Mouse (Mus musculus): ENCODE measurements around the gene Ulk4.

Ulk4 gene

DNA sequence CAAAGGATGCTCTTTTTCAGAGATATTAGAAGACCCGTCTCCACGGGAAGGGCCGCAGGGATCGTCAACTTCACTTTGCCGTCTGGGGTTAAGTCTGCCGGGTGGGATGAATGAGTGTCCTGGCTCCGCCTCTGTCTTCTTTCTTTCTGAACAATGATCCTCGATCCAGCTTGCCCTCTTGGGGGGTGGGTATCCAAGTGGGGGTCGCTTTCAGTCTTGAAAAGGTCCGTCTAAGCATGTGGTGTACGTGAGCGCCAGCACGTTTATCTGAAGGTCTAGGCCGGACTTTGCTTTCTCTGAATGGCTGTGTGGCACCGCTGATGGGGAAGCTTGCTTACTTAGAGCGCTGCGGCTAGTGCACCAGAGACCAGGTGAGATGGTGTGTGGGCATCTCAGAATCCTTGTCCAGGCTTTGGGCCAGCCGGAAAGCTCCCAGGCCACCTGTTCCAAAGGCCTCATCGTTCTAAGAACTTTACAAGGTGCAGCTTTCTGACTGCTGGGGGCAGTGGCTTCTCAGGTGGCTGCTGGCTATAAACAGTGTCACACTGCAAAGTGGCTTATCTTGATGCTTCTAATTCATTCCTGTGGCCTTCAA lies 23.1 kb upstream of the Ulk4 start:
- in situ Hi-C loops (cut with MboI, MseI), result loop anchor here (5.0 kb wide), 1 partner anchor 62 kb away; no protein-coding TSS in a partner anchor

DNA sequence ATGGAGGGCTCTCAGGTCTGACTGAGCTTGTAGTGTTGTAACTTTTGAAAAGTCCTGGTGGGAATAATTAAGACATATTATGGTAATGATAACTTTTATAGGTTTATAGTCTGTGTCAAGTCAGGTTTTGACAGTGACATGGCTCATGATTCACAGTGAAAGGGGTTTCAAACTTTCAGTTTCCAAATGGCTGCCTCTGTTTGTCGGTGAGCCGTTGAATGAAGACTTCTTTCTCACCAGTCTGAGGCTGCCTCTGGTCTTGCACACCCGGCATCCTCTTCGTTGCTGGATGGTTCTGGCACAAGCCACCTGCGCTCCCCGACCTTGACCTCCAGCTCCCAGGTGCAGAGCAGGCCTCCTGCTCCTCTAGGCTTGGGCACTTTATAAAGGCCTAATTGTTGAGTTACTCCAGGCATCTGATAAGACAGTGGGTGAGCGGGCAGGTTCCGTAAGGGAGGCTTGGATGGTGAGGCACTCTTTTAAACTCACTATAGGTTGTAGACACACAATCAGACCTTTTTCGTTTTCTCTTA lies 22.3 kb upstream of the Ulk4 start:
- in situ Hi-C loops (cut with MboI, MseI), result no loop called here

DNA sequence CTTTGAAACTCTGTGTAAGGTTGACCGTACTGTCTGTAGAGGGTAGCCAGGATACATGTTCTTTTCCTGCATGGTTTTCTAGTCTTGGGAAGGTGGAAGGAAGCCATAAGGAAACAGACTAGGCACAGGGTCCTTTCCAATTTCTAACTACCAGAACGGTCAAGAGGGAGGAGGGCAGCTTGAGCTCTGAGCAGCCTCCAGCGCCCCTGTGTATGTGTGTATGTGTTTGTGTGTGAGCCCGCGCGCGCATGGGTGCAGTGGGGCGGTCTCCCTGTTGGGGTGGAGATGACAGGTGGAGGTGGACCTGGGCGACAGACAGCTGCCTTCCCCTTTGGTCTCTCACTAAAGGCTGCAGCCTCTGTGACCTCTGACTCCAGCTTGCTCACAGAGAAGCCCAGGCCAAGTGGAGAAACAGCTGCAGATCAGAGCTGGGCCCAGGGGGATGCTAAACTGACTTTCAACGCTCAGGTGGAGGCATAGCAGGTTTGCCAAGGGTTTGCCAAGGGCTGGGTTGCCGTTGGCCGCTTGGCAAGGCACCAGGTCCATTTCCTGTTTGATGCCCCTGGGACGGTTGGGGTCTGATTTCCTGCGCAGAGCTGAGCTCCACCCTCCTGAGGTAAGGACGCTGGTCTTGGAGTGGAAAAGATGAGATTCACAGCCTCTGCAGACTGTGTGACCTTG lies 21.6 kb upstream of the Ulk4 start:
- in situ Hi-C loops (cut with MboI, MseI), result no loop called here

DNA sequence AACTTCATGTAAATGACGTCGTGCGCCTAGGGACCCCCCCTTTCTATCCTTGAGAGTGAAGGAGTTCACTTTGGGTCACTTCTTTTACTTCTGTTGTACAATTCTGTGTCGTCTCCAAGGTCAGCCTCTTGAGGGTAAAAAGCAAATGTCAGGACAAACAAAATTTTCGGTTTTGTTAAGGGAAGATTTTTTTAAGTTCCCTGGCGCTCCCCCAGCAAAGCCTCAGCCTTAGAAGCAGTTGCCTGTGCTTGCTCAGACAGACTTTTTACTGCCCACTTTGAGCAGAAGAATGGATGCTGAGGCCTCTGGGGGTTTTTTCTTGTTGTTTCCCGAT lies 21.0 kb upstream of the Ulk4 start:
- in situ Hi-C loops (cut with MboI, MseI), result no loop called here

DNA sequence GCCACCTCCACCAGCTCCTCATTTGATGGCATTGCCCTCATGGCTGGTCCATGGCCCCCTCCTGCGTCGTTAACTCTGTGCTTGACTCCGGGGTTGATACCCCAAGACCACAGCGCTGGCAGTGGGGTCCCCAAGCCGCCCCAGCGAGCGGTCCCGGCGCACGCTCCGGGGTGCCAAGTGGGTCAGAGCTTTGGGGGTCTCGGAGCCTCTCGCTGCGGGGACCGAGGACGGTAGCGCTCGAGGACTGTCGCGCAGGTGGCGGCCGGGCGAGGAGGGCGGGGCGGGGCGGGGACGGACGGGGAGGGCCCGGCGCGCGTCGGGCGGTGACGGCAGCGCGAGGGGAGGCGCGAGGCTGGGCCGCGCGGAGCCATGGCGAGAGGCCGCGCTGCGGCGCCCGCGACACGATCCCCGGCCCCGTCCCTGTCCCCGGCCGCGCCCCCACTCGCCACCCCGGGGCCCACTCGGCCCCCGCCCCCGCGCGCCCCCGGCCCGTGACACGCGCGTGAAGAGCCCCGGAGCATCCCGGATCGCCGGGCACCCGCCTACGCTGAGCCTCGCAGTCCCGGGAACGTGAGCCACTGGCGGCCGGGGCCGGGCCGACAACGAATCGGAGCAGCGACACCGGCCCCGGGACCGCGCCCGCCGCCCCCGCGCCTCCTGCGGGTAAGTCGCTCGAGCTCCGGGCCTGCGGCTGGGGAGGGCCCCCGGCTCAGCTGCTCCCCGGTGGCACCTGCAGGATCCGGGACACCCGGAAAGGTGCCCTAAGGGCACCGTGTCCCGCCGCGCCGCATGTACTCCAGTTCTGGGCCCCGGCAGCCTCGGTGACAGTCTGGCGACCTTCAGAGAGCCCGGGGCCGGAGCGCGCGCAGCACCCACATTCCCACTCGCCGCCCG lies 20.4 kb upstream of the Ulk4 start, which contains the start of gene Trak1:
Gene Trak1 (plus strand): TSS at position 332 of the 894 bp plus-strand sequence.
- in situ Hi-C loops (cut with MboI, MseI), result no loop called here

DNA sequence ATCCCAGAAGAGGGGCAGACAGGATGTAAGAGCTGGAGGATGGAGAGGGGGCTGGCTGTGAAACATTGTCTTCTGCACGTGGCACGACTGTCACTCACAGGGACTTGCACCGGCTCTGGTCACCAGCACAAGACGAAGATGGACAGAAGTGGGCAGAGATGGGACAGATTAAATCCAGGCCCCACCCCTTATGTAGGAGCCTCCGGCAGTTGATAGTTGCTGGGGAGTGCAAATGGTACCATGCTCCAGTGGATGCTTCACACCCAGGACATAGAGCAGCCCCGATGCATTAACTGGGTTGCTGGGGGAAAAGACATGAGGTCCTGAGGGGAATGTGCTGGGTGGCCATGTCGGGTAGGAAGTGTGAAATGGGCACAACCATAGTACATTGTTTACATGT lies 18.2 kb upstream of the Ulk4 start:
- in situ Hi-C loops (cut with MboI, MseI), result no loop called here

DNA sequence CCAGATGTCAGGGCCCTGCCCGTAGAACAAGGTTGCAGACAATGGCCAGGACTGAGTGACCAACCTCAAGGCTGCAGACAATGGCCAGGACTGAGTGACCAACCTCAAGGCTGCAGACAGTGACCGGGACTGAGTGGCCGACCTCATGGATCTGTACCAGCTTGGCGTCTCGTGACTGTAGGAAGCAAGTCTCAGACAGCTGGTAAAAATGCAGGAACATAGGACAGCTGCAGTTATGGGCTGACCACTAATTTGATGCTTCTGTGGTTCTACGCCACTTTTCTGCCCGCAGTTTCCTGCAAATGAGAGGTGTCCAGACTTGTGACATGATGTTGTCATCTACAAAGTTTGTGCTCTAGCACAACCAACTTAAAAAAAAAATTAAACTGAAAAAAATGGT lies 16.2 kb upstream of the Ulk4 start:
- in situ Hi-C loops (cut with MboI, MseI), result no loop called here

DNA sequence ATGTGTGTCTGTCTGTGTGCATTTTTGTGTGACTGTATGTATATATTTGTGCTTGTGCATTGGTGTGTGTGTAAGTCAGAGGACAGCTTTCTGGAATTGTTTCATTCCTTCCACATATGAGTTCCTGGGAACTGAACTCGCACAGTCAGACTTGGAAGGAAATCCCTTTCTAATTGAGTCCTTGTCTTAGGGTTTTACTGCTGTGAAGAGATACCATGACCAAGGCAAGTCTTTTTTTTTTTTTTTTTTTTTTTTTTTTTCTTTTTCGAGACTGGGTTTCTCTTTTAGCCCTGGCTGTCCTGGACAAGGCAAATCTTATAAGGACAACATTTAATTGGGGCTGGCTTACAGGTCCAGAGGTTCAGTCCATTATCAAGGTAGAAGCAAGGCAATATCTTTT lies 14.3 kb upstream of the Ulk4 start:
- in situ Hi-C loops (cut with MboI, MseI), result no loop called here

DNA sequence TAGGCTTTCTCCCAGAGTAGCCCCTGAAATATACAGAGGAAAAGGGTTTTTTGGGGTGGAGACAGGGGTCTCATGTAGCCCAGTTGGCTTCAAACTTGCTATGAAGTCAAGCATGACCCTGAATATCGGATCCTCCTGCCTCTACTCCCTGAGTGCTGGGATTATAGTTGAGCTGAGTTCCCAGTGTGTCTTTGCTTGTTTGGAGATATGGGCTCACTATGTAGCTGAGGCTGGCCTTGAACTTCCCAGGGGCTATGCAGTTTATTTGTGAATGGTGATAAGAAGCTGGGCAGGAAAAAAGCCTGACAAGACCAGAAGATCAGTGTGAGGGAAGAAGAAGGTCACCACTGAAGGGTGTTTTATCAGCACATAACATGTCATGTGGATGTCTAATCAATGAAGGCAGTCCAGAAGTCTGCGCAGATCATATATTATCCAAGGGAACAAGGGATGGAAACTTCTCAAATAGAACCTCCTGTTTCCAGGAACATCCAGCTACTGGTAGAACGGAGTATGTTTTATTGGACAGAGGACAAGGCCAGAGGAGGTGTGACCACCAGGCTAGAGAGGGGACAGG lies 9.4 kb upstream of the Ulk4 start:
- in situ Hi-C loops (cut with MboI, MseI), result loop anchor here in 1 of 2 experiments (10.0 kb wide), 1 partner anchor 68 kb away; no protein-coding TSS in a partner anchor

DNA sequence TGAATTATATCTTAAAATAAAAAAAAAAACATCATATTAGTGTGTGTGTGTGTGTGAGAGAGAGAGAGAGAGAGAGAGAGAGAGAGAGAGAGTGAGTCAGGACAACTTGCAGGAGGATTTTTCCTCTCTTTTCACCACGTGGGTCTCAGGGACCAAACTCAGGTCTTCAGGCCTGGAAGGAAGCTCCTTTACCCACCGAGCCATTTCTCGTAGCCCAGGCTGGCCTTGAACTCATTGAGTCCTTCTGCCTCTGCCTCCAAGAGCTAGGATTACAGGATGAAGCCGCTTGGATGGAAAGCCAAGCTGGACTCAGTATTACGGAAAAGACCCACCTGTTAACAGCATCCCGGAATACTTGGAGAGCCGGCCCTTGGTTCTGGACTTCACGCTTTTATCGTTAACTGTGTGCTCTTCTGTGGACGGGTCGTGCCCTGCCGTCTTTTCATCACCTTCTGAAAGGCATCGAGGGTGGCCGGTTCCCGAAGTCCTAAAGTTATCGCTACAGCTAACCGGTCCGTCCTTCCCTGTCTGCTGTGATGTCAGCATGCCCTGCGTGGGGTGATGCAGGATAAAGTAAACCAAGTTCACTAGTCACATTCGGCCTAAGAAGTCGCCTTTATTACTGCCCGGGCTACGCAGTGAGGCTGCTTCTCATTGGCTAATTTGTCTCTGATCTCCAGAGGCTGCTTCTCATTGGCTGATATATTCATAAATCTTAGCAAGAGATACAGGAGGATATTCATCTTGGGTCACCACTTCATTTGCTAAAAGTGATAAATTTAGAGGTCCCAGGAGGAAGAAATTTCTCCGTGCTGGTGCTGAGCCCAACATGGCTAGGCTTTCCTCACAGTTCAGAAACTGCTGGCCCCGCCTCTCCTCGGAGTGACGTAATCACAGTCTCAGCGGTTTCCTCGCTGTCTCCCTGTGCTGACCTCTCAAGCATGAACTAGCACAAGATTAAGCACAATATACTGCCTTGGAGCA lies 8.6 kb upstream of the Ulk4 start:
- in situ Hi-C loops (cut with MboI, MseI), result loop anchor here in 1 of 2 experiments (10.0 kb wide), 1 partner anchor 69 kb away; no protein-coding TSS in a partner anchor

DNA sequence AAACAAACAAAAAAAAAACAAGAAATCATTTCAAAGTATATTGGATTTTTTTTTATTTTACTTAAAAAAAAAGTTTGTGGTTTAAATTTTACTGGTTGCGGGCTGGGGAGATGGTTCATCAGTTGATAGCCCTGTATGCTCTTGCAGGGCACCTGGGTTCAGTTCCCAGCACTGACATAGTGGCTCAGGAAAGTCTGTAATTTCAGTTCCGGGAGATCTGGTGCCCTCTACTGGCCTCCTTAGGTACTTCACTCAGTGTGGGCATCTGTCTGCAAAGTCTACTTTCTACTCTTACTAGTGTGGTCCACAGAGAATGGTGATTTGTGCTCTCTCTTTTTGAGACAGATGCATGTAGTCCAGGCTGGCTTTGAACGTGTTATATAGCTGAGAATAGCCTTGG lies 7.4 kb upstream of the Ulk4 start:
- in situ Hi-C loops (cut with MboI, MseI), result loop anchor here in 1 of 2 experiments (10.0 kb wide), 1 partner anchor 70 kb away; no protein-coding TSS in a partner anchor

DNA sequence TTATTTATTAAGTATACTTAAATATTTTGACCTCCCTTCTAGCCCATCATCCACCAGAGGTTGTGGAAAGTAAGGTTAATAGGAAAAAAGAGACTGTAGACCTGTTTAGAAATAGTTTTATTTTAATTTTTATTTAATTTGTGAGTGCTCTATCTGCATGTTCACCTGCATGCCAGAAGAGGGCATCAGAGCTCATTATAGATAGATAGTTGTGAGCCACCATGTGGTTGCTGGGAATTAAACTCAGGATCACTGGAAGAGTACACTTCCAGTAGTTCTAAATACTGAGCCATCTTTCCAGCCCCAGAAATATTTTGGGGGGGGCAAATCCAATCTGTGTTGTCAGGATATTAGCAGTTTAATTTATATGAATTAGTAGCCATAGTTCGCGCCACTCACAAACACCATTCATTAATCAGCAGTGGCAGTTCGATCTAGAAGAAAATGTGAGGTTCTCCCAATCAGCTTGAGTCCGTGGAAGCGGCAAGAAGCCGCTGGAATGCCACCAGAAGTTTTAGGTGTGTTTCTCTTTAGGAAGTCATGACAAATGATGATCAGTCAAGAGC lies 6.7 kb upstream of the Ulk4 start:
- in situ Hi-C loops (cut with MboI, MseI), result loop anchor here in 1 of 2 experiments (10.0 kb wide), 1 partner anchor 71 kb away; no protein-coding TSS in a partner anchor

DNA sequence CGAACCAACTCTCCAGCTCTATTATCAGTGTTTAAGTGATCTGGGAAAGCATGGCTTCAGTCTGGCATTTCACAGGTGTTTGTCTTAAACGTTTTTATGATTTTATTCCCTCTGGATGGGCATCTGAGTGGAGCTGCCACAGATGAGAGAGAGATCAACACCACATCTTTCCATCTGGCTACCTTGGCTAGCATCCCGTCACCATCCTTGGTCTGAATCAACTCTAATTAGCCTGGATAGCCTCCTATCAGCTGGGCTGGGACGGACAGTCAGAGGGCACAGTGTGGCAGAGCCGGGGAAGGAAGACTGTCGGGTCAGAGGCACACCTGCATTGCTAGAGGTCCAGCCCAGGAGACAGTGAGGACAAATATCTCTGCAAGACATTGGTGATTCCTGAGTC lies 4.9 kb upstream of the Ulk4 start:
- in situ Hi-C loops (cut with MboI, MseI), result loop anchor here in 1 of 2 experiments (10.0 kb wide), 1 partner anchor 73 kb away; no protein-coding TSS in a partner anchor

DNA sequence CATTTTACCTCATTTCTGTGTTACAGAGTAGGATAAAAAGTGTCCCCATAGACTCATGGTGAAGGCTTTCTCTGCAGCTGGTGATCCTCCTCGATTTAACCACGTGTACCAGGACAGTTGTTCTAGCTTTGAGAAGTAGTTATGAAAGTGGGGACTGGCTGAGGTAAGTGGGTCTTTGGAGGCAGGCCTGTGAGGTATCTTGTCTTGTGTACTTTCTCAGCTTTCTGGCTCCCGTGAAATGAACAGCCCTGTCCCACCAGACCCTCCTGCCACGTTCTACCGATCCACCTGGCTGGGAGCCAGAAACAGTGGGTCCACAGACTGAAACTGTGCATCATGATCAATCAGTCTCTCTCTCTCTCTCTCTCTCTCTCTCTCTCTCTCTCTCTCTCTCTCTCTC lies 2.2 kb upstream of the Ulk4 start:
- in situ Hi-C loops (cut with MboI, MseI), result loop anchor here in 1 of 2 experiments (5.0 kb wide), 1 partner anchor 78 kb away; no protein-coding TSS in a partner anchor

DNA sequence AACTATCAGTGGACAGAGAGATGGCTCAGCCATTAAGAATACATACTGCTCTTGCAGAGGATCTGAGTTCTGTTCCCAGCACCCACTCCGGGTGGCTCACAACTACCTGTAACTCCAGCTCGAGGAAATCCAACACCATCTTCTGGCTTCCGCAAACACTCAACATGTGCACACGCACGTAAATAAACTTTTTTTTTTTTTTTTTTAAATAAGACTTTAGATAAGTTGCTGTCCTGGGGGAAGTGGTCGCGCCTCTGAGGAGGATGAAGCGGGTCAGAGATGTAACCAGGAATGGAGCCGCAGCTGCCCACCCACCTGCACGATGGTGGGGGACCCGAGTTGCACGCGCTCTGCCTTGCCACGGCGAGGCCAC lies 266 bp downstream of the Ulk4 start:
- in situ Hi-C loops (cut with MboI, MseI), result loop anchor here in 1 of 2 experiments (5.0 kb wide), 1 partner anchor 81 kb away; no protein-coding TSS in a partner anchor

DNA sequence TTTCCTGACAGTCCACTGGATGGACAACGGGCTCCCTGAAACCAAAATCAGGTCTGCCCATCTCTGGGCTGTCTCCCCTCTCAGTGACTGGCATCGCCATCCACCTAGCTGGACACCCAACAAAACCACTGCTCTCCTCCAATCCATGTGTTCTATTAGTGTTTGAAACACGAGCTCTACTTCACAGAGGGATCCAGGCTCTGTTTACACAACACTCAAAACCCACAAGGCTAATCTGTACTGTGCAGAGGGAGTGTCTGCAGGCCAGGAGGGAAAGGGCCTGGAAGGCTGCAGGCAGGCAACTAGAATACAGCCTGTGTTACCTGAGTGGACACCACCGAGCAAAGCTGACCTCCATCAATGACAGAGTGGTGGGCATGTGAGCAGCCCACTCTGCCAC lies 5.4 kb downstream of the Ulk4 start:
- in situ Hi-C loops (cut with MboI, MseI), result no loop called here

DNA sequence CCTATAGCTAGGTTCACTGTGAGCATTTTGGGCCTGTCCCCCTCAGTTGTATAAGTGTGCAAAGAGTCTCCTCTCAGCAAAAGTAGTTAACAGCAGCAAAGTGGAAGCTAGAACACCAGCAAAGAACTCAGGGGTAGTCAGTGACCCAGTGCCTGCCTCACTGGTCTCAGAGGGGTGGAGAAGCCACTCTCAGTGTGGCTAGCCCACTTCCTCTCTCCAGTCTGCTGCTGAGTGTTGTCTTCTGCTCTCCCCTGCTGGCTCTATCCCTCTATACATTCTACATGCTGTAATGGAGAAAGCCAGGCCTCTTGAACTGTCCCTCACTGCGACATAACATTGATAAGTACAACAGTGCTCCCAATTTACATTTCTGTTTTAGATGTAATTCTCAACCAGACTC lies 5.8 kb downstream of the Ulk4 start:
- in situ Hi-C loops (cut with MboI, MseI), result no loop called here

DNA sequence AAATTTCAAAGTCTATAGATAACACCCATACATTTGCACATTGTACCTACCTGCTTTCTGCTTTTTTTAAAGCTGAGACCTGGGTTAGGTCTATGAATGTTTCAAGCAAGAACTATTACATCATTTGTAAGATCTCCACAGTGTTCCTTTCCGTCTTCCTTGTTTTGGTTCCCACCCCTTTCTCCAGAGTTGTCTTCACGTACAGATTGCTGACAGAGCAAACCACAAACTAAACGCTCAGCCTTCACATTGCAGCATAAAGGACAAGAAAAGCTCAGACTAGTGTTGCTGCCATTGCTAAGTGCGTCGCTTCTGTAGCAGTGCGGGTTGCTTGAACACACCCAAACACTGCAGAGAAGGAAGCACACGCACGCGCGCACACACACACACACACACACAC lies 11.7 kb downstream of the Ulk4 start:
- in situ Hi-C loops (cut with MboI, MseI), result no loop called here

DNA sequence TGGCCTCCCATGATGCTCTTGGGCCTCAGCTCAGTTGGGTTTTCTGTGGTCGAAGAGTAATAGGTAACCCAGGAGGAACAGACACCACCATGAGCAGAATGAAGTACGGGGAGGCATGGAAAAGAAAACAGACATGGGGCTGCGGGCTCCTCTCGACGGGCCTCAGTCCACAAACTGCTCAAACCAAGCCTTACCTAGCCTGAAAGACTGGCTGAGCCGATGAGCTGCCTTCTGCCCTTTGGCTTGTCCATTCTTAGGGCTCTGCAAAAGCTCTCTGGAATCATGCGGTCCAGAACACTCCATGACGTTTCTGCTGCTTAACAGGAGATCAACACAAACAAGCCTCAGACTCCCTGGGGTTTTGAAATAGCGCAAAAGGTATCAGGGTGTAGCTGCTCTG lies 19.9 kb downstream of the Ulk4 start:
- in situ Hi-C loops (cut with MboI, MseI), result loop anchor here (5.0 kb wide), 2 partner anchors 340 to 355 kb away; no protein-coding TSS in a partner anchor

DNA sequence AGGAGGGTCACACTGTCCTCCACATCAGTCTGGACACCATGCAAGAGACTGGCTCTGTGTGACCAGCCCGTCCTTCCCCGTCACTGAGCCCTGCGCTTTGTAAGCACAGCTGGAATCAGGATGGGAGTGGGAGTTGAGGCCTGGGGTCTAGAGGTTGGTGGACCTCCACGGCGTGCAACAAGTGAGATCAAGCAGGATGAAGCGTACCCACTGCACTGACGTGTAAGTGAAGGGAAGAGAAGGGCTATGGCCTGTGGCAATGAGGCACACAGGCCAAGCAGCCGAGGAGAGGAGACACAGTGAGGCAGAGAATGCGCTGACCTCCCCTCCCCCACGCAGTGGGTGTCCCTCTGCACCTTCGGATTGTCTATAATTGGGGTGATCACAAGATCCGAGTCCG lies 22.2 kb downstream of the Ulk4 start:
- in situ Hi-C loops (cut with MboI, MseI), result loop anchor here (5.0 kb wide), 5 partner anchors 118 to 358 kb away; no protein-coding TSS in a partner anchor

Measured in T-helper 17 cell (primary cell).